Comparison of ENCODE assay signal across 14 mouse cellular contexts in the genomic region with DNA sequence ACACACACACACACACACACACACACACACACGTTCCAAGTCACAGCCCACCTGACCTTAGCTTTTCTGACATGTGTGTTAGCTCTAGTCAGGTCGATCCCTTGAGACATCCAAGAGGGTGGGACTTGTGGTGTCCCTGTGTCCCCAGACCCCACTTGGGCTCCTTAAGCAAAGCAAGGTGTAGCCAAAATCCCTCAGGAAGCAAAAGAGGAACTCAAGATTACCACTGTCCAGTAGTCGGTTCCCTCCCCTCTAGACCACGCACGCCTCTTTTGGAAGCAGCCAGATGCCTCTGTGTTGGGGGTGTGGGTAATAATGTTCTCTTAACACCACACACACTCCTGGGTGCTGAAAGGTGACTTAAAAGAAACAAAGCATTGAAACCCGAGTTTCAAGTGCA.
"Had no signal": no experiment of that assay in that cellular context is flagged by ENCODE, and none has a peak within 500 bp of the region (broad histone marks: within the 10 kb centered on the region; RNA-seq: fewer than 3 reads in every experiment).

No protein-coding gene starts in this region.

- DNase-seq: lung, adult 2 months; lung, postnatal 14 days; lung, postnatal 36 days; retina, postnatal 1 day; right cerebral cortex, adult 18-20 months; right cerebral cortex, postnatal 25 days; right cerebral cortex, postnatal 4 days; spleen, adult 18-20 months; thymus, adult 18-20 months; thymus, postnatal 14 days; thymus, postnatal 36 days had no signal

- ATAC-seq: lung, postnatal 0 days; midbrain, embryonic 13.5 days; midbrain, embryonic 15.5 days had no signal
